Comparison of ENCODE assay signal across 7 mouse cellular contexts in the genomic region with DNA sequence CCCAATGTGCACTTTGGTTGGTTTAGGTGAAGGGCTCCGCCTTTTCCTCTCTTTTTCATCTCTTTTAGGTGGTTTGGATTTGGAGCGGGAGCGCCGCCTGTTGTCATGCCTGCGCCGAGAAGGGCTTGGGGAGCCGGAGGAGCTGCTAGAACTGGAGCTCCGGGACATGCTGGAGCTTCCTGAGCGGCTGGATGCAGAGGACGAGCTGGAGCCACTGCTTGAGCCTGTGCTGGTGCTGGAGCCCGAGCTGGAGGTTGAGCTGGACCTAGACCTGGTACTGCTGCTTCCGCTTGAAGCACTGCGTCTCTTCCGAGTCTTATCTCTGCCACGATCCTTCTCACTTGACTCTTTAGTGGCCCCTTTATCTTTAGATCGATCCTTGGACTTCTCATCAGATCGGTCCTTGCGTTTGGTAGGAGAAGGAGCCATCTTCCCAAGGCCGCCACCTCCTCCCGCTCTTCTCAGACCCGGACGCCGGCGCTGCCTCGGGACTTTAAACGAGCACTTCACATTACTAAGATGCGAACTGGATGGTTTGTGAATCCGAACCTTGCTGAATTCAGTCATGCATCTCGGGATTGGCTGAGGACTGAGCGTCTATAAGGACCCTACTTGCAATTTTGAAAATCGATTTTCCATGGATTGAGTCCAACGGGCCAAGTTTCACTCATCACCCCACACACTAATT.
DNase-seq lines count a peak whose midpoint lies in the region; ATAC-seq and TF ChIP-seq lines count a peak whose summit lies in the region.
"Not testable (repeated sequence)": the region's sequence is repeated elsewhere in the genome, so short reads cannot be mapped to it uniquely, and the experiment has no call there.

No protein-coding gene starts in this region.

- 49% methylated on average over 32 of the region's 32 CpGs for WGBS in heart, embryonic 12.5 days
- WGBS in hindbrain, embryonic 16.5 days = 65% methylated on average over 30 of the region's 32 CpGs
- WGBS in limb, embryonic 13.5 days = 60% methylated on average over 32 of the region's 32 CpGs
- 57% methylated on average over 32 of the region's 32 CpGs for WGBS in lung, postnatal 0 days
- WGBS in neural tube, embryonic 15.5 days = 68% methylated on average over 32 of the region's 32 CpGs

- H3K4me1 ChIP-seq in embryonic fibroblast, embryonic 13.5 days (ENCODE audit: control insufficient read depth, insufficient read depth, low read length); heart, embryonic 12.5 days (replicated peaks); hindbrain, embryonic 16.5 days (ENCODE audit: control insufficient read depth, insufficient read depth, low read depth, low read length); limb, embryonic 13.5 days; lung, postnatal 0 days (ENCODE audit: insufficient read depth, low read depth, low read length); neural tube, embryonic 15.5 days: not testable (repeated sequence)

- not testable (repeated sequence) for TF ChIP-seq EP300 in lung, postnatal 0 days (IDR thresholded peaks at IDR 0.05)

- peak overlapping the region; percentile 57 for H3K4me2 ChIP-seq in heart, embryonic 12.5 days
- peak overlapping the region; percentile 41 for H3K4me2 ChIP-seq in hindbrain, embryonic 16.5 days (ENCODE audit: low read length)
- peak overlapping the region; percentile 54 for H3K4me2 ChIP-seq in limb, embryonic 13.5 days (replicated peaks)
- H3K4me2 ChIP-seq in lung, postnatal 0 days (replicated peaks; ENCODE audit: low read depth, low read length) = peak overlapping the region; percentile 42
- H3K4me2 ChIP-seq in neural tube, embryonic 15.5 days = peak overlapping the region; percentile 43

- not testable (repeated sequence) for TF ChIP-seq POLR2A in brain, embryonic 14.5 days (IDR thresholded peaks at IDR 0.05; ENCODE audit: borderline replicate concordance, extremely low read depth, insufficient read depth, insufficient read length, poor library complexity, severe bottlenecking); embryonic fibroblast, embryonic 13.5 days (IDR thresholded peaks at IDR 0.05; ENCODE audit: low read depth, low read length)

- not testable (repeated sequence) for H3K9me3 ChIP-seq in heart, embryonic 12.5 days (replicated peaks); hindbrain, embryonic 16.5 days (ENCODE audit: control insufficient read depth, low read length); limb, embryonic 13.5 days; lung, postnatal 0 days (ENCODE audit: low read length); neural tube, embryonic 15.5 days (replicated peaks)

- ATAC-seq in heart, embryonic 12.5 days (ENCODE audit: insufficient number of reproducible peaks, low FRiP score) = 0 out of 2 replicates have a peak, but pooled peaks have one; percentile 45
- ATAC-seq in hindbrain, embryonic 16.5 days = peak; percentile 56
- 0 out of 2 replicates have a peak, but pooled peaks have one; percentile 28 for ATAC-seq in limb, embryonic 13.5 days (ENCODE audit: low FRiP score, low read depth)
- ATAC-seq in lung, postnatal 0 days = peak; percentile 53; the same call in 1 of the 2 replicates
- ATAC-seq in neural tube, embryonic 15.5 days (ENCODE audit: low FRiP score) = peak; percentile 45

- TF ChIP-seq CTCF in brain, embryonic 14.5 days (IDR thresholded peaks at IDR 0.05; ENCODE audit: borderline replicate concordance, extremely low read depth, insufficient read depth, insufficient read length); embryonic fibroblast, embryonic 13.5 days (IDR thresholded peaks at IDR 0.05; ENCODE audit: borderline replicate concordance, insufficient read depth, low read length): not testable (repeated sequence)
- peak; percentile 6; the same call in 1 of the 2 replicates for TF ChIP-seq CTCF in lung, postnatal 0 days (IDR thresholded peaks at IDR 0.05)

- peak overlapping the region; percentile 35 for H3K4me3 ChIP-seq in embryonic fibroblast, embryonic 13.5 days (ENCODE audit: insufficient read depth, low read length)
- H3K4me3 ChIP-seq in heart, embryonic 12.5 days = peak overlapping the region; percentile 35
- peak overlapping the region; percentile 19 for H3K4me3 ChIP-seq in hindbrain, embryonic 16.5 days (ENCODE audit: low read length)
- H3K4me3 ChIP-seq in limb, embryonic 13.5 days = peak overlapping the region; percentile 27
- peak overlapping the region; percentile 25 for H3K4me3 ChIP-seq in lung, postnatal 0 days (ENCODE audit: low read depth, low read length)
- H3K4me3 ChIP-seq in neural tube, embryonic 15.5 days (replicated peaks) = peak overlapping the region; percentile 28

- not testable (repeated sequence) for H3K27me3 ChIP-seq in heart, embryonic 12.5 days (replicated peaks); hindbrain, embryonic 16.5 days (replicated peaks; ENCODE audit: control insufficient read depth, insufficient read depth, low read length); limb, embryonic 13.5 days; lung, postnatal 0 days (replicated peaks; ENCODE audit: insufficient read depth, low read length); neural tube, embryonic 15.5 days (replicated peaks)

- not testable (repeated sequence) for H3K27ac ChIP-seq in embryonic fibroblast, embryonic 13.5 days (ENCODE audit: insufficient read depth, low read length); heart, embryonic 12.5 days (ENCODE audit: poor library complexity, severe bottlenecking); hindbrain, embryonic 16.5 days (ENCODE audit: low read depth, low read length); limb, embryonic 13.5 days; lung, postnatal 0 days (ENCODE audit: low read length); neural tube, embryonic 15.5 days (replicated peaks)

- DNase-seq in brain, embryonic 14.5 days (ENCODE audit: low read depth) = peak; percentile 19
- DNase-seq in lung, postnatal 0 days (ENCODE audit: low spot score) = not testable (repeated sequence)

- not testable (repeated sequence) for H3K9ac ChIP-seq in heart, embryonic 12.5 days; hindbrain, embryonic 16.5 days (ENCODE audit: low read depth, low read length); limb, embryonic 13.5 days; lung, postnatal 0 days (replicated peaks; ENCODE audit: low read depth); neural tube, embryonic 15.5 days (replicated peaks)

- not testable (repeated sequence) for H3K36me3 ChIP-seq in heart, embryonic 12.5 days; hindbrain, embryonic 16.5 days (ENCODE audit: control insufficient read depth, insufficient read depth, low read length); limb, embryonic 13.5 days; lung, postnatal 0 days (ENCODE audit: insufficient read depth, low read length); neural tube, embryonic 15.5 days
